Mouse (Mus musculus): ENCODE measurements around the gene Orc5.

DNA sequence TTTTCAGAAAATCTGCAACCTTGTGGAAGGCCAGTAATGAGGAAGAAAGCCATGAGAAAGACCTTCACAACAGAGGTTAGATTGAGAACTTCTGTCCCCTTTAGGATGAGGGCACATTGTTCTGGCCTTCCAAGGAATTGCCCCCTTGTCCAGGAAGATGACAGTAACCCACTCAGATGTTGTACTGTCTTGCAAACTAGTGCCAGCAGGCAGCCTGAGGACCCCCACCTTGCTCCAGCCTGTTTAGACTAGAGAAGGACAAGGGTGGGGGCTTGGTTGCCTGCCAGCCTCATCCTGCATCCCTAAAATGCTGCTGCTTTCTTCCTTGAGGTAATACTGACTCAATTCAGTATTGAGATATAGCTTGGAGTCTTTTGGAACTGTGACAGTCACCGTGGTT, 23.9 kb upstream of the Orc5 start:
- TF ChIP-seq CTCF (IDR thresholded peaks at IDR 0.05; ENCODE audit: low read depth, low read length) (no peak), POLR2A (IDR thresholded peaks at IDR 0.05; ENCODE audit: borderline replicate concordance, low read depth, low read length) (no peak)
